Mouse (Mus musculus) cerebellum, adult 11 months (tissue): ENCODE measurements around the gene Anp32a.

Experiments used
- DNase-seq: peaks from one replicate; pipeline ENCODE4 v3.0.0; 2022

Gene Anp32a

DNA sequence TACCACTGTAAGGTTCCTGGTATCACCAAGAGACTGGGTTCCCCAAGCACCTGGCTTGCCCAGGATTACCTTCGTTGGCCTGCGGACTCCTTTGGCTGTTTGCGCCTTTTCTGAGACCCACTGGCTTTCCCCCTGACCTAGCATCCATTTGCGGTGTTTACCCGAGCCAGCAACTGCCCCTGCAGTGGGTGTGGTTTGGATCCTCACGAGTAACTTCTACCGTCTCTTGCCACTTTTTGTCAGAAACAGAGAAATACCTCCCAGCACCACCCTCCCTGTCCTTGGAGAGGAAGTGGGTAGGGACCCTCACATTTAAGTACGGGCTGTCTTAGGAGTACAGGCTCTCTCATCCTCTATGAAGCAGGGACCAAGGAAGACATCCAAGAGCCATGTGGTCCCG is 29.1 kb downstream of the Anp32a start:
- DNase-seq = no peak

DNA sequence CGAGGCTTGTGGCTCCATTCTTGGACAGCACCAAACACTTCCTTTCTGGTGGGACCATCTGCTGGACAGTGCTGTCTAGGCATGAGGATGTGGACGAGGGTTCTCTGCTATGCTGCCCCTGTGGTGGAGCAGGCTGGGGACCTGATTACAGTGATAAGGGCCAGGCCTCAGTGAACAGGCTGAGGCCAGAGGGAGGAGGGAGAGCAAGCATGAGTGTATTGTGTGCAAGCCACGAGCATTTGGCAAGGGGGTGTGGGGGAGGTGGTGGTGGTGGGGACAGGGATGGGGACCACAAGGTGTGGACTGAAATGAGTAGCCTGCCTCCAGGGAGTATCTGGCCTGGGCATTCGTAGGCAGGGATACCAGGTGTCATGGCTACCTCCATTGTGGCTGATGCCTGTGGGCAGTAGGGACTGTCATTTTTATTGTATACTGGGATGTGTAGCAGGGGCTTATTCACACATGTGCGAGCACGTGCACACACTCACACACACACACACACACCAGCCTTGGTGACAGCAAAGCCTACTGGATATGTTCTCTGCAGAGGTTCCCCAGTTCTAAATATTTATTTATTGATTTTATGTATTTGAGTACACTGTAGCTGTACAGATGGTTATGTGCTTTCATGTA is 29.7 kb downstream of the Anp32a start:
- no peak for DNase-seq

DNA sequence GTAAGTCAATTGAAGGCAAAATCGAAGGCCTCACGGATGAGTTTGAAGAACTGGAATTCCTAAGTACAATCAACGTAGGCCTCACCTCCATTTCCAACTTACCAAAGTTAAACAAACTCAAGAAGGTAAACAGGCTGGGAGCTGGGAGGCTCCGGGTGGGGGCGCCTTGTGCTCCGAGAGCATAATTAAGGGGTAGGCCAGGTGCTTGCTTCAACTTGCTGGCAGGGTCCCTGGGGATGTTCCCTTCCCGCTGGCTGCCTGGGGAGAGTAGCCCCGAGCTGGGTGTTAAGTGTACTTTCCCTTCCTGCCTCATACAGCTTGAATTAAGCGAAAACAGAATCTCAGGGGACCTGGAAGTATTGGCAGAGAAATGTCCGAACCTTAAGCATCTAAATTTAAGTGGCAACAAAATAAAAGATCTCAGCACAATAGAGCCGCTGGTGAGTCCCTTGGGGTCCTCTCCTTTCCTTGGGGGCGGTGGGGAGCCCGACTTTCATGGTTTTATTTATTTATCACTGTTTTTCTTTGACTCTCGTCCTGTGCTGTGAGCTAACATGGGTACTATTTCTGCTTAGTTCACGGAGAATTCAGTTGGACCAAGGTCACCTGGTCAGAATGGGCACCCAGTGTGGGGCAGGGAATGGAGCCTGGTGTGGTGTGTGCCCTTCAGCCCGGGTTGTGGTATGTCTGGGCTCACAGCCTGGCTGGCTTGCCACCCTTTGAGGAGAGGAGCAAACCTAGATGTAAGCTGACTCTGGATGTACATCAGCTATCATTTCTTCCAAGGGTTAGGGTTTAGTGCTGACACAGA is 30.9 kb downstream of the Anp32a start:
- DNase-seq = no peak

DNA sequence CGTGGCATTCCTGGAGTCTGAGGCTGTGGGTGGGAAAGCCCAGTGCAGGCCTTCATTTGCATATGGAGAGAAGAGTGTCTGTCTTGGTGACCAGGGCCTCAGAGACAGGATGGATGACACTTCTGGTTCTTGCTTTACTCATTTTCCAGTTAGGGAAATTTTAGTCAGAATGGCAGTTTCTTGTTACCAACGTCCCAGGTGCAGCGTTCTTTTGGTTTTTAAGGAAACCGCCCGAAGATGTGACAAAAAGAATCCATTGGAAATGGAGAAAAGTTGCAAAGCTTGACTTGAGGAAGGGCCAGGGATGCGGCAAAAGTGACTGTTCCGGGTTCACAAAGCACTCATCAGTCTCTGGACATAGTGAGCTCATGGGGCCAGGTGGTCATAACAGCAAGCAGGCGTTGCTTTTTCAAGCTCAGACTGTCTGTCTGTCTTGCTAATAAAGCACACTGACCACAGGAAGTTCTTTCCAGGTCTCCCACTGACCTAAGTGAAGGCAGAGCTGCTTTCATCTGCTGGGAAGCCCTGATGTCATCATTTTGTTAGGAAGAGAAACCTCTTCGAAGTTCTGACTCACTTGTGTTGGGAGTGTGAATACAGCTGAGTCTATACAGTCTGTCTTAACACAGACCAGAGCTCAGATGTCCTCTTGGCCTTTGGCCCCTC is 31.6 kb downstream of the Anp32a start:
- no peak for DNase-seq

DNA sequence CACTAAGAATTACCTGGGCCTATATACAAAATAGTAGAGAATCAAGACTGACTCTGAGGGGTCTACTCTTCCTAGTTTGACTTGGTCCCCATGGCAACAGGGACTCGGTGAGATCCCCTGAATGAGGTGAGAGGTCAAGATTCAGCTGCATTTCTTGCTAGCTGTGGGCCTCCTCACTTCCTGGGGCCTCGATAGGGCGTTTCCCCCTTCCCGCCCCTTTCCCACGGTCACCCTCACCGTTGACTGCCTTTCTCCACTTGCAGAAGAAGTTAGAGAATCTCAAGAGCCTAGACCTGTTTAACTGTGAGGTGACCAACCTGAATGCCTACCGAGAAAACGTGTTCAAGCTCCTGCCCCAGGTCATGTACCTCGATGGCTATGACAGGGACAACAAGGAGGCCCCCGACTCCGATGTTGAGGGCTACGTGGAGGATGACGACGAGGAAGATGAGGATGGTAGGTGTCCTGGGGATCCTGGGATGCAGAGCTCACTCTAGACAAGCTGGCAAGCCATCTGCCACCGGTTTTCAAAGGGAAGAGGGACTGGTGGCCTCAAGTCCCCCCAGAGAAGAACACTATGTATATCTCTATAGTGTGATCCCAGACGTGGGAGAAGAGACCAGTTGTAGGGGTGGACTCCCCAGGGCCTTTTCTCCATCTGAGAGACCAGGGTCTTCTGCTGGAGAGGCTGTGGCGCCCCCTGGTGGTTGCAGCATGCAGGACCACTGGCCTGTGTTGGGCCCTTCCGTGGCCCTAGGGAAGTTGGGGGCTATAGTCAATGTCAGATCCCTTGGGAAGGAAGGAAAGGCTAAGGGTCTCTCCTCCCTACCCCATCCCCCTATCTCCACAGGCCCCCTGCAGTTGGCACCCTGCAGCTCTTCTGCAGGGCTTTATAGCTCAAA is 32.4 kb downstream of the Anp32a start:
- peak; percentile 72 for DNase-seq

DNA sequence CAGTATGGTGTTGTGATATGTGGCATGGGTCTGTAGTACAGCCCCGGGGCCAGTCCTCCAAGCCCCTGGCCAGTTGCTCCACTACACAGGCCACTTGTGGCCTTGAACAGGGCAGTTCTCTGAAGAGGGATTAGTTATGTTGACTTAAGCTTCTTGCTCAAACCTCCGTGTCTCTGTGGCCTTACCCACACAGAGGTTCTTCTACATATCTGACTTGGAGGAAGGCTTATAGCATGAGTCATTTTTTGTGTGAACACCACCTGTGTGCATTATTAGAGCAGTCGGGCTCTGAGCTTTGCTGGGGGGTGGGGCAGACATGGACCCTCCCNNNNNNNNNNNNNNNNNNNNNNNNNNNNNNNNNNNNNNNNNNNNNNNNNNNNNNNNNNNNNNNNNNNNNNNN is 33.2 kb downstream of the Anp32a start:
- DNase-seq = no peak

DNA sequence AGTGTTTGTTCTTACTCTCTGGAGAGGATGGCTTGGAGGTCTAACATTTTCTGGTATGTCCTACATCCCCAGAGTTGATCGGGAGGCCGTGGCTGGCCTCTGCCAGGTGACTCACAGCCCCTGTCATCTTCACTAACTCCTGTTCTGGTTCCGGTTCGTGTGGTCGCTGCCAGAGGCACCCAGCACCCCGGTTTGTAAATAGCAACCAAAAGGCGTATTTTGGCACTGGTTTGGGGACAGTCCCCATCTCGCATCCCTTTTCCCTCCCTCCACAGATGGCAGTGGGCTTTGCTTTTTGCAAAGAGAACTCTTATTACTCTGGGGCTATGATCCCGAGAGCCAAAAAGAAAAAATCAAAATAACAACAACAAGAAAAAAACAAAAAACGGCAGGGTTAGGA is 36.8 kb downstream of the Anp32a start:
- DNase-seq = no peak

DNA sequence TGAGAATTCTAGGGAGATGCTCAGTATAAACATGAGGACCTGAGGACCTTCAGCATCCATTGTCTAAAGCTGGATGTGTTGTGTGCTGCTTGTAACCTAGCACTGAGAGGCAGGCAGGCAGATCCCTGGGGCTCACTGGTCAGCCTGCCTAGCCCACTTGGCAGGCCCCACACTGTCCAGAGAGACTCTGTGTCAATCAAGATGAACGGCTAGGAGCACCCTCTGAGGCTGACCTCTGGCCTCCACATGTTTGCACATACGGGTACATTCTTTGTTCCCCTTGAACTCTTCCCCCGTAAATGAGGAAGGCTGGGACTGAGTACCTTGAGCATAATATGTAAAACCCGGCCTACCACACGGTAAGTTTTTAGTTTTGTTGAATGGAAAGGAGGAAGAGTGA is 39.3 kb downstream of the Anp32a start:
- DNase-seq = no peak

DNA sequence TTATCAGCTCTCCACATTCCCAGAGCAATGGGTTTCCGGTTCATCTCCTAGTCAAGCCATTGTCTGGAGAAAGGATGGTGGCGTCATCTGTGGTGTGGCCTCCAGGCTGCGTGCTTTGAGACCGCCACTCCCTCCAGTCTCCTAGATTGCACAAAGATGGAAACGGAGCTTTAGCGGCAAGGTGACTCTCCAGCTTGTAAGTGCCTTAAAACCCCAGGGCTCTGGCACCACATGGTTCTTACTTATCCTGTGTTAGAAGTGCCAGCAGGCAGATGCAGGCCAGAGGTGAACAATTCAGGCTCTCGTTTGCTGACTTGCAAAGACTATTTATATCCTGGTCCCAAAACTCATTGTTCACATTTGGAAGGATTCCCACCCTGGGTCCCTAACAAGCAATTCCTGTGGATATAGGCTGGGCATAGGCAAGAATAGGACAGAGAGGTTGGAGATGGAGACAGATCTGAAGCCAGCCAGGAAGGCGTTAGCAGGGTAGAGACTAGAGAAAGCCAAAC is 40.4 kb downstream of the Anp32a start:
- no peak for DNase-seq

DNA sequence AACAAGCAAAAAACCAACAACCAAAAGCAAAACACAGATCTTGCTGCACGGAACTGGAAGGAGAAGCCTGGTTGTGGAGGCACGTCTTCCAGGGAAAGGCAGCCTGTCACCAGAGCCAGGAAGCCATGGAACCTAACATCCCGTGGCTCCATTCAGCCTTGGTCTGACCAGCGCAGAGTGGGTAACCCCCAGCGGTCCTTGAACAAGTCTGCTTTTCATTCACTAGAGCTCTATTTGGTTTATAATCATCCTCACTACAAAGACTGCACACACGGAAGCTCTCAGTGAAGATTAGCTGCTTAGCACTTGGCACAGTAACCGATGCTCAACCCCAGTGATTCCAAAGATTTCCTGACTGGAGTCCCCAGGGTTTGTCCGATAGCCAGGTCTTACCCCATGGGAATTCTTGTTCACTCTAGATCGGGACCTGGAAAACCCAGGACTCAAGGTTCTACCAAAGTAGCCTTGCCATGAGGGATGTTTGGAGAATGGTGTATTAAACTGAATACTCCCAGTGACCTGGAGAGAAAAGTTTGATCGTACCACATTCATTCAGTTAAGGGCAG is 41.5 kb downstream of the Anp32a start:
- no peak for DNase-seq

DNA sequence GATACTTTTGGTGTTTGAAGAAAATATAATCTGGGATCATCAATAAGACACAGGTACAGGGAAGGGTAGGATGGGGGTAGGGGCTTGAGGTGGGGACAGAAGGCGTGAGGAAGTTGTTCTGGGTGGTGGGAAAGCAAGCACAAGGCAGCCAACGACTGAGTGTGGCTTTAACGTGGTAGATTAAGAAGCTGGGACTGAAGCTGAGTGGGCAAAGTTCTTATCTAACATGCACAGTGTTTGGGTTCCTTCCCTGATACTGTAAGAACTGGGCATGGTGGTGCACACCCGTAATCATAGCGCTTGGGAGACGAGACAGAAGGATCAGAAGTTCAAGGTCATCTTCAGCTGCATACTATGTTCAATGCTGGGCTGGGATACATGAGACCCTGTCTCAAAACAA is 44.0 kb downstream of the Anp32a start:
- DNase-seq = no peak

DNA sequence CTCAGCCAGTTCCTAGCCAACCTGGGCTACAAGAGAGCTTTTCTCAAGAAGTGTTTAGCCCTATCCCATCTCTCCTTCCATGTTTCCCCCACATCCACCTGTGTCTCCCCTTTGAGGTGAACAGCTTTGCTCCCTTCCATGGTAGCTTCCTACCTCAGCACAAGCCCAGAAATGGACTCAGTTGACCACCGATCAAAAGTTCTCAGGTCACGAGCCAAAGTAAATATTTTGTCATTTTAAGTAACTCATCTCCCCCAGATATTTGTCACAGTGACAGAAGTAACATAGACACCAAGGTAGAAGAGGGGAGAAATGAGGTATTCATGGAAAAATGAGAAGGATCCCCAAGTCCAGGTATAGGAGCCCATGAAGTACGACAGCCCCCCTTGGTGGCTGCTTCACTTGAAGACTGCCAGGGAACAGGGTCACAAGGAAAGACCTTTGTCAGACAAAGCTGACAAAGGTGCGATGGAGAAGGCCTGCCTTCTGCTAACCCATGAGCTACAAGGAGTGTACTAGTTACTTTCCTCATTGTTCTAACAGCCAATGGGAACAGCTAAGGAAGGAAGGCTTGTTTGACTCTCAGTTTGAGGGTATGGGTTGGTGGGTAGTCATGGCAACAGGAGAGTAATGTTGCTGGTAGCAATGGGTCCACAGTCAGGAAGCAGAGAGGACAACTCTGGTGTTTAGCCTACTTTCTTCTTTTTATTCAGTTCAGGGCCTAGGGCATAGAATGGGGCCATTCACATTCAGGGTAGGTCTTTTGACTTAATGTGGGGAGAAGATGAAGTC is 44.8 kb downstream of the Anp32a start:
- DNase-seq = no peak

DNA sequence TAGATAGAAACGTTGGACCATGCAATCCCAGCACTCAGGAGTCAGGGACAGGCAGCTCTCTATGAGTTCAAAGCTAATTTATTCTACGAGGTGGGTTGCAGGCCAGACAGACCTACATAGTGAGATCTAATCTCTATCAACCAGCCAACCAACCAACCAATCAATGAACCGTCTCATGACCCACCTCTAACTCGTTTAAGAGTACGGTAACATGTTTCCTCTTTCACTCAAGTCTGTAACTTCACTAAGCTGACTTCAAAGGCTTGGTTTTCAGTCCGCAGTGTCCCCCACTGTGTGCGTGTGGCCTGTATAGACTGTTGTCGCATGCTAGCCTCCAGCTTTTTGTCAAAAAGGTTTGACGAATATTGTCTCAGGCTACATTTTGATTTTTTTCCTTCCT is 48.6 kb downstream of the Anp32a start:
- no peak for DNase-seq

DNA sequence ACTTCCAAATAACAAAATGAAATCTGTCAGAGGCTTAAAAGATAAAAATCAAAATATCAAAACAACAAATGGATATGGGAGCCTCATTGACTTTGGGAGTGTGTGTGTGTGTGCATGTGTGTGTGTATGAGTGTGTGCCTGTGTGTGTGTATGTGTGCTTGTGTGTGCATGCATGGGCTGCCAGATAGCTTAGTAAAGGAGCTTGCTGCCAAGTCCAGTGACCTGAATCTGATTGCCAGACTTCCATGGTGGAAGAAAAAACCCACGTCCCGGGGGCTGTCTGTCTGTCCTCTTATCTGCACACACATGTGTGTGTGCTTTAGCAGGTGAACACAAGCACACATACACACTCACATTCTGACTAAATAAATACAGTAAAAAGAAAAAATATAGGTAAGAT is 52.4 kb downstream of the Anp32a start:
- no peak for DNase-seq

DNA sequence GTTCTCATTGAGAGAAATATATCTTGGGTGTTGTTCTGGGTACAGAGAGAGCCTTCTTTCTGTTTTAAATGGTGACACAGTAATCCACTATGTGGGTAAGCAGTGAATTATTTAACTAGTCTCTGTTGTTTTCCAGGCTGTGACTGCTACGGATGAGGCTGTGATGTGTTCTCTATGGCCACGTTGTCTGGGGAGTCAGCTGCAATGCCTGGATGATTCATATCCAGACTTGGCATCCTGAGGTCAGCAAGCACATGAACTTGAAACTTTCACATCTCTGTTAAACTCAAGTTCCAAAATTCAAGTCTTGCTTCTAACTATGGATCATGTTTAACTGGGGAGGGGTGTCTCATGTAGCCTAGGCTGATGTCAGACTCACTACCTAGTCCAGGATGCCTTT is 53.1 kb downstream of the Anp32a start:
- DNase-seq = no peak

DNA sequence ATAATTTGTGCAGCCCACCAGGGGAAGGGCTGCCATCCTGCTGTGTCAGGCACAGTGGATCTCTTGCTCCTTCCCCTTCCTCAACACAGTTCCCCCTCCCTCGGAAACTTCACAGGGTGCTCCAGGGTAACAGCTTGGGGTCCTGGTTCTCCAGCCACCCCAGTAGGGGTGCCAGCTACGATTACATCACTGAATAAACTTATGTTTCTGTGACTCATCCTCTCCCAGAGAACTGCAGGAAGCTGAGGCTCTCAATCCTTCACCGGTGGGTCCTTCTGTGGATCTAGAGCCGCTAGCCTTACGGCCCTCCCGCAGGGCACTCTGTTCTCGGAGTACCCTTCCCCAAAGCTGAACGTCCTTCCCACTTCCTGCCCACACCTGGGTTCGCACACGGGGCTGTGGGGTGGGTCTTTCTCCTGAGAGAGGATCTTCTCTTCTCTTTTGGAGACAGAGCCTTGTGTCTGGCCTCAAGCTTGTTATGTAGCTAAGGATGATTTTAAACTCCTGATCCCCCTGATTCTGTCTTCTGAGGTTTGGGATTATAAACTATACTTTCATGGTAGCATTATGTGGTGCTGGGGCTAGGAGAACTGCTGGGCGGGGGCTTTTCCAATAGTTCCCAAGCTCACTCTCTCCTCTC is 59.6 kb downstream of the Anp32a start:
- DNase-seq = no peak

DNA sequence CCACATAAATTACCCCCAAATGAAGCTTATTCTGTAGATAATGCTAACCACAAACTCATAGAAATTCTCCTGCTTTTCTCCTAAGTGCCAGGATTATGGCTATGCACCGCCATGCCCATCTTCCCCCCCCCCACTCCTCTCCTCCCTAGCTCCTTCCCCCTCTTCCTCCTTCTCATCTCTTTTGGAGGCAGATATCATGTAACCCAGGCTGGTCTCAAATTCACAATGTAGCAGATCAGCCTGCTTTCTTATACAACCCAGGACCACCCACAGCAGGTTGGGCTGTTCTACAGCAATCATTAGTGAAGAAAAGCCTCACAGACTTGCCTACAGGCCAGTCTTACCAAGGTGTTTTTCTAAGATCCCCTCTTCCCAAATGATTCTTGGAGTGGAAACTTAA is 60.5 kb downstream of the Anp32a start:
- no peak for DNase-seq

DNA sequence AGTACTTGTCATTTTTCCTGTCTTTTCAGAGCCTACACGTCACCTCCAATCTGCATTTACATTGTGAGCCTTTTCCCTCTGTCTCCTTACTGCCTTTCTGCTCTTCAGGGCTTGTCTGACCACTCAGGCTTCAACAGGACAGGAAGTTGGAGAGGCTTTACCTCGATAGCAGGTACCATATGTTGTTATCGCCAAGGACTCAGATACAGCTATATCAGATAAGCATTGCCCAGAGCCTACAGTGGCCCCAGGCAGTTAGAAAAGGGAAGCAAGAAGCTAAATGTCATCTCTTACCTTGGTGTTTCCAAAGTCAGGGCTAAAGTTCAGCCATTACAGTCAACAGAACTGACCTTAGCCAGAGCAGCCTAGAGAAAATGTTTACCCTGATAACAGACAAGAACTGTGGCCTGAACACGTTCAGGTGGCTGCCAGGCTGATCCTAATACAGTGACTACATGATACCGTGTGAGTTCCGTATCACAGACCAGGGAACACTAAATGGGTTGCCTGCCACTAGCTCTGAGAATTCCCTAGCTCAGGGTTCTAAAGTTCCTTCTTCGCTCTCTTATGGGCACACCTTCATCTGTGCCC is 65.4 kb downstream of the Anp32a start:
- no peak for DNase-seq

DNA sequence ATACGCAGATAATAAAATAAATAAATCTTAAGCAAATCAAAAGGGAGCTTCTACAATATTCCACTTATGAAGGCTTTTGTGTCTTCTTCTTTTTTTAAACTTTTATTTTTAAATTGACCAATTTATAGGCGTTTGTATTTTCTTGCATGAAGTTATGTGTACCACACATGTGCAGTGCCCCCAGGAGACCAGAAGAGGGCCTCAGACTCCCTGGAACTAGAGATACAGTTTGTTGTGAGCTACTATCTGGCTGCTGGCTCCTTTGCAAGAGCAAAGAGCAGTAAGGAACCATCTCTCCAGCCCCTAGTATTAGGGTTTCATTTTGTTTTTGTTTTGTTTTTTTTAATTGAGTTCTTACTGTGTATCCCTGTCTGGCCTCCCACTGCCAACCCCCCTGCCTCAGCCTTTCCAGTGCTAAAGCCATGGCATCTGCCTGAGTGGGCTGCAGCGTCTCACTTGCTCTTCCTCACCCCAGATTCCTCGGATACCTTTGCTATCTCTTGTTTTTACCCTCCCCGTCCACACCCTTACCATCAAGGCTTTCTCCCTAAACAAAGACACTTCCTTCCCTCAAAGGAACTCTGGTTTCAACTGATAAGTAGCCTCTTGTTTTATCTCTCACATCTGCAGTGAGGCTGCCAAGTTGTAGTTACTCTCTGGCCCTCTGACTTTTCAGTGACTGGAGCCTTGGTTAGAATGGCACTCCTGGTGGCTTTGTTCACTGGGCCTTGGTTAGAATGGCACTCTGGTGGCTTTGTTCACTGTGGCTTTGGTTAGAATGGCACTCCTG is 66.5 kb downstream of the Anp32a start:
- no peak for DNase-seq

DNA sequence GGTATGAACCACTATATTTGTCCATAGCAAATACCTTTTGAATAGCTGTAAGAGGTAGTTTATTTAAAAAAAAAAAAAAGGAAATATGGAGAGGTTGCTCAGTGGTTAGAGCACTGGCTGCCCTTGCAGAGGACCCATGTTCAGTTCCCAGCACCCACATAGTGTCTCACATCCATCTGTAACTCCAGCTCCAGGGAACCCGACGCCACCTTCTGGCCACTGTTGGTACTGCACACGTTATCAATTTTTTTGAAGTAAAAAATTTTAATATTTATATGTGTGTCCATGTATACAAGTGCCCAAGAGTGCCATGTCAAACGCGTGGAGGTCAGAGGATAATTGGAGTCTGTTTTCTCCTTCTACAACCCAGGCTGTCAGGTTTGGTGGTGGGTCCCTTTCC is 77.6 kb downstream of the Anp32a start:
- peak; percentile 29 for DNase-seq
